Mouse (Mus musculus): ENCODE data around the gene Chaf1a. TPM values are rescaled to one million over a fixed set of nuclear protein-coding genes. Genes with fewer than 3 reads are reported as not detected.

Chaf1a gene
- 35.8 and 121 TPM in 2 replicates for polyA plus RNA-seq (2012; rRNA removed)

DNA sequence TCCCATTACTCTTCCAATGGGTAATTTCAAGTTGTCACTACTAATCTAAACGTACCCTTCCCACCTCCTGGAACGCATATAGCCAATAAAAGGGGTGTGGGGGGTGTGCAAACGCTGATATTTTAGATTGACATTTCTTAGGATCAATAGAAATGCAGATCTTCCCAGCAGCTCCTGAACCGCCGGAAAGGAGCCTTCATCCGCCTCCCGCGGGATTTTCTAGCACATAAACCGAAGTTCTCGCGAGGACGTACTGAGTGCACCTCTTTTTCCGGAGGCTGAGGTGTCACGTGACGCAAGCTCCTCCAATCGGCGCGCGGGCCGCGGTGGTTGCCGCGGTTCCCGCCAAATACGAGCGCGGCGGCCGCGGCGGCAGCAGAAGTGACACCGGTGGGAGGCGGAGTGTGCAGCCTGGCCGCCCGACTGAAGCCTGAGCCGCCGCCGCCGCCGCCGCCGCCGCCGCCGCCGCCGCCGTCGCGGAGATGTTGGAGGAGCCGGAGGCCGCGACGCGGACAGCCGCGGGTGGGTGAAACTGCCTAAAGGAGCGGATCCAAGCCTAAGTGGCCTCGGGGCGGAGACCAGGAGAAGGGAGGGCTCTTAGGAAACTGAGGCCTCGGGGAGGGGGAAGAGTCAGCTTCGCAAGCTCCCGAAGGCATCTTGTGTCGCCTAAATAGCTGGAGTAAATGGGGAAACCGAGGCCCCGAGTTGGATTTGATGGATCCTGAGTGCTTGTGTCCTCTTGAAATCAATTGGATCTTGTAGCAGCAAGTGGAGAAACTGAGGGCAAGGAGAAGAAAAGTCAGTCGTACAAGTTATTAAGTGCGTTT lies at the start of gene Chaf1a:
Chaf1a (plus strand) TSS at position 410 of the 827 bp plus-strand sequence.

DNA sequence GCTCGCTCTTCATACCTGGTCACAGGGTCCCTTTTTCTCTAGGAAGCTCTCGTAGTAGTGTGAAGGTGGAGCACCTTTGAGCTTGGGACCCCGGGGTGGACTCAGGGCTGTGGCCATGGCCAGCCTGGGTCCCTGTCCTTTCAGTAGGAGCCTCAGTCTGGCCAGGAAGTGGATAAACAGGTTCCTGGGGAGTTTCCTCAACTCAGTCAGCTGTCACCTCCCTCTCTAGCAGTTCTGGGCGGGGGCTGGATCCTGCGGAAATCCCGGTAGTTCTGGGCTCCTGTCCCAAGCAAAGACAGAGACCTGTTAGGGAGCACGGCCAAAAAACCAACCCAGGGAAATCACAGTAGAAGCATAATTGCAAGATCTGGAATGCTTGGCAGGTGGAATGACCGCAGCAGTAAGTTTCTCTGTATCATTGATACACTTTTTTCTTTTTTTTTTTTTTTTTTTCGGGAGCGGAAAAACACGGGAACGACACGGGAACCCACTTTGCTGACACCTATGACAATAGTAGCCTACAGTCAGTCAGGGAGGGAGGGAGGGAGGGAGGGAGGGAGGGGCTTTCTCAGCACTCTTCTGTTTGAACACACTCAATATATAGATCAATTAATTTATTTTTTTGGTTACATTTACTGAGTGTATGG lies 34.7 kb upstream of the Chaf1a start, which contains the start of the genes Stap2 and Mpnd:
Stap2 (minus strand) TSS at position 170 of the 647 bp plus-strand sequence.
Mpnd (plus strand) TSS at position 297 of the 647 bp plus-strand sequence.

DNA sequence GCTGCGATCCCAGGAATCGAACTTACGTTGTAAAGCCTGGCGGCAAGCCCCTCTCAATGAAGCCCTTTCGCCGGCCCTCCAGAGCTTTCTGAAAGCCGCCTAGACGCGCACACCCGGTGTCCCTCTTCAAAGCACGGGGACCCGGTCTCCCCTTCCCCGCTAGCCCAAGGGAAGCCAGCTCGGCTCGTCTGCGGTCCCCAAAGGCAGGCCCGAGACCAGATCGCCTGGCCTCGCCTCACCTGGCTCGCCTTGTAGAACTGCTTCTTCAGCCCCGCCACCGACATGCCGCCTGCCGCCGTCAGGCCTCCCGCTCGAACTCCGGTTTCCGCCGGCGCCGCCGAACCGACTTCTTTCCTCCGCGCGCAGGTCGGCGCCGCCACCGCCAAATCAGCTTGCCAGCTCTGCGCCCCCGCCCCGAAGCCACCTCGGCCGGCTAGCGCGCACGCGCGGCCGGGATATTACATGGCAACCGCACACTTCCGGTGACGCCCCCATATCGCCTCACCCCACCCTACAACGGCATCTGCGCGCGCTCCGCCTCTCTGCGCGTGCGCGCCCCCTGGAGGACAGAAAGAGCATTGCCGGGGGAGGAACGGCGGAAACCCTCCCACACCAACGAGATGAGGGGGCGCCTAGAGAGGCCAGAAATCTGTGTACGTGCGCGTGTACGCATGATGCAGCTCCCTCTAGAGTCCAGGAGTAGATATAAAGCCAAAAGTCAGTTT lies 3.9 kb upstream of the Chaf1a start, which contains the start of gene Sh3gl1:
Sh3gl1 (minus strand) TSS at position 460 of the 725 bp plus-strand sequence.

DNA sequence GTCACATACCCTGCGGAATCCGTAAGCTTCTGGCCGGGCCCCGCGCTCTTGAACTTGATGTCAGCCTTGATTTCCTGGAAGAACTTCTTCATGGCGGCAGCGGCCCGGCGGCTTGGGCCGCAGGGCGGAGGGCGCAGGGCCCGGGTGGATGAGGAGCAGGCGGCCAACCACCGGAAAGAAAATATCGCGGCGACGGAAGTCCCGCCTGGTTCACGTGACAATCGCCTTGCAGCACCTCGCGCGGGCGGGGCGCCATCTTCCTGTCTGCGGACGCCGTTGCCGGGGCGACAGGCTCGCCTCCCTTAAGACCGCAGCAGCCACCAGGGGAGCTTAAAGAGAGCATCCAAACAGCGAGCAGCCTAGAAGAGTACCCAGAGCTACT lies 34.6 kb downstream of the Chaf1a start, which contains the start of gene Ubxn6:
Ubxn6 (minus strand) TSS at position 202 of the 382 bp plus-strand sequence.

DNA sequence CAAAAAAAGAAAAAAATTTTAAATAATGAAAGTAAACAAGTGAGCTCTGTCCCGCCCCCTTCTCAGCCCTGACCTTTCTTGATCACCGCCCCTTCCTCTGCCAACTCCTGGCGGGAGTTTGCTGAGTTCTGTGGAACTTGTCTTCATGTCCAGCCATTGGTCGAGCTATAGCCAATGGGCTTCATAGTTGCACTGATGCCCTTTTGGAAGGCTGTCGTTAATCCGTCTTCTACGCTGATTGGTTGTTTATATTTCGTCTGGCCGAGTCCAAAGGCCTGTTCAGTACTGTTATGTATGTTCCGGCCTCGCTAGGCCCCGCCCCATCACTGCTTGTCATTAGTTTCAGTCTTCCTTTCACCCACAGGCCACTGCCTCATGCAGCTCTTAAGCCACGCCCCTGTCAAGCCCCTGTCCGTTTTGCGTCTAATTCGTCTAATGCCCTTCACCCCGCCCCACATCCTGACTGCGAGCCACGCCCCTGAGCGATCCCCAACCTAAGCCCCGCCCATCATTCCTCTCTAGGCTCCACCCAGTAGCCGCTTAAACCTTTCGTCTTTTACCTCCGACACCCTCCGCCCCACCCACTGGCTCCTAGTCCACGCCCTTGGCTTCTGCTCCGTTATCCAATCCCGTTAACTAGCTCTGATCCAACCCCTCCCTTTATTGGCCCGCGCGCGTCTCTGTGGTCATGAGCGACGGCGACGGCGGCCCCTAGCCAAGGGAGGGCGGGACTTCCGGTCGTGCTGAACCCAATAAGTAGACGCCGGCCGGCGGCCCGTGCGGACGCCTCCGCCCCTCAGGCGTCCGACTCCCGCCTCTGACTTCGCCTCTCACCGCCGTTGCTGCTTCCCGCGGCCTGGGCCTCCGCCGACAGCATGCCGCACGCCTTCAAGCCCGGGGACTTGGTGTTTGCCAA lies 38.9 kb downstream of the Chaf1a start, which contains the start of gene Hdgfl2:
Hdgfl2 (plus strand) TSS at position 755 of the 916 bp plus-strand sequence.

DNA sequence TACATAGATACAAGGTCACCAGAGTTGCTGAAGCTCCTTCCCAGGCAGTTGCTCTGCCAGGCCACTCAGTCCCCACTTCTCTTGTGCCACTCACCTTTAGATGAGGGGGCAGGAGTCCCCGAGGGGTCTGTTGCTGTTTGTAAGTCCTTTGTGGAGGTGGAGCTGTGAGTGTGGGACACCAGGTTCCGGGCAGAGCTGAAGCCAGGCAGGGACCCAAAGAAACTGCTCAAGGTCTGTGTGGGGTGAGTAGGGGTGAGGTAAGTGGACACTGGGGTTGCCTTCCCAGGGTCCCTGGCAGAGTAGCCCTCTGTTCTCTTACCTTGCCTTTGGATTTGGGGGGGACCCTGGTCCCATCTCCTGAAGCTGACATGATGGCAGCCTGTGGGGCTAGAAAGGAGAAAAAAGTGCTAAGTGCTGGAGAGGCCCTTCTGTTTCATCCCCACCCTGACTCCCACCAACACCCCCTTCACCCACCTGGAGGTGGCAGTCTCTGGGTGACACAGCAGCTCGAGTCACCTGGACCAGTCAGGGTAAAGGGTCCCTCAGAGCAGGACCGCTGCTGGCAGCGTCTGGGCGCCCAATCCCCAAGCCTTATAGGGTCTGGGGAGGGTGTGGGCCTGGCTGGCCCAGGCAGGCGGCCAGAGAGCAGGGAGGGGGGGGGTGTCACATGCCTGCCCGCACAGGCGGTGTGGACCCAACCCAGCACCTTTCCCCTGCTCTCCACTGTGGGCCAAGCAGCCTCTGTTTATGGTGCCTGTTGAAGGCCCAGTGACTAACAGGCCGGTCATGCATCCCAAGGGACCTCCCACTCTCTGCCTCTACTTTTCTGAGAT lies 69.2 kb downstream of the Chaf1a start, which contains the start of gene Plin4:
Plin4 (minus strand) TSS at position 585 of the 833 bp plus-strand sequence.

DNA sequence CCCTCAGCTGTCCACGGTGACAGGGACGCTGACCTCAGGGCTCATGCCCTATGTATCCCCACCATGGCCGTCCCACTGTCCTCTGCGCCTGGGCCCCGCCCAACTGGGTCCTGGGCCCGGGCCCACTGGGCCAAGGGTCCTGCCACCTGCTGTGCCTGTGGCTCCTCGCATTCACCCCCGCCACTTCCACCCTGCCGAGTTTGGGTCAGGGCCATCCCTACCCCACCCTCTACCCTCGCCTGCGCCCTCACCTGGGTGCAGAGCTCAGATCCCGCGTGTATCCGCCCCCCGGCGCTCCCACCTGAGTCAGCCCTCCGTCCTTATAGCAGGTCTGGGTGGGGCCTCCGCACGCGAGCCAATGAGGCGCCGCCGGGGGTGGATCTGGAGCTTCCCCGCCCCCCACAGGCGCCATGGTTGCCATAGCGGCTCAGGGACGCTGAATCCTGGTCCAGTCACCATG lies 77.0 kb downstream of the Chaf1a start, which contains the start of gene Plin5:
Plin5 (minus strand) TSS at position 346 of the 460 bp plus-strand sequence.

DNA sequence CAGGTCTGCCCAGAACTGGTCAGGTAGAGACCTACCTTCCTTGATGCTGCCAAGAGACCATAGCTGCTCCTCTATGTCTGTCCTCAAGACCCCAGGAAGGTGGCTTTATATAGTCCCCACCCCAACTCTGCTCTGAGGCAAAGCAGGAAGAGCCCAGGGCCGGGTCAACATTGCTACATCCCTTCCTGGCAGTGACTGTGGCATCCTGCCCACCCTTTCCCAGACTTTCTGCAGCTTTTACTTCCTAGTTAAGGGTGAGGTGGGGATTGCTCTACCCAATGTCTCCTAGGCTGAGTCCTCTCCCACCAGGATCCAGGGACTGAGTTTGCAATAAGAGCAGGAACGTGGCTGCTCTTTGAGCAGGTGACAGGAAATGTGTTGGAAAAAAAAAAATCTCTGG lies 81.6 kb downstream of the Chaf1a start, which contains the start of gene Lrg1:
Lrg1 (minus strand) TSS at position 176 of the 400 bp plus-strand sequence.

Other genes starting within 250 kb of the Chaf1a start
- 2.8 and 4.9 TPM in 2 replicates for gene Zfp119a, start 161.5 kb upstream of the Chaf1a start, polyA plus RNA-seq (2012; rRNA removed)
- 6.1 and 10.3 TPM in 2 replicates for gene Zfp959, start 148.3 kb upstream of the Chaf1a start, polyA plus RNA-seq (2012; rRNA removed)
- 2.0 and 3.3 TPM in 2 replicates for gene Zfp119b, start 90.9 kb upstream of the Chaf1a start, polyA plus RNA-seq (2012; rRNA removed)
- 1.7 and 2.3 TPM in 2 replicates for gene Ebi3, start 87.8 kb upstream of the Chaf1a start, polyA plus RNA-seq (2012; rRNA removed)
- gene Yju2, start 81.3 kb upstream of the Chaf1a start, polyA plus RNA-seq (2012; rRNA removed), result 18.2 and 21.1 TPM in 2 replicates
- 104 and 121 TPM in 2 replicates for gene Shd, start 70.0 kb upstream of the Chaf1a start, polyA plus RNA-seq (2012; rRNA removed)
- gene Fsd1, start 53.9 kb upstream of the Chaf1a start, polyA plus RNA-seq (2012; rRNA removed), result 49.5 and 55.5 TPM in 2 replicates
- gene Stap2, start 34.9 kb upstream of the Chaf1a start, polyA plus RNA-seq (2012; rRNA removed), result 4.7 and 5.8 TPM in 2 replicates
- gene Mpnd, start 34.7 kb upstream of the Chaf1a start, polyA plus RNA-seq (2012; rRNA removed), result 164 and 185 TPM in 2 replicates
- 77.7 and 92.3 TPM in 2 replicates for gene Sh3gl1, start 3.8 kb upstream of the Chaf1a start, polyA plus RNA-seq (2012; rRNA removed)
- 47.3 and 53.2 TPM in 2 replicates for gene Ubxn6, start 34.6 kb downstream of the Chaf1a start, polyA plus RNA-seq (2012; rRNA removed)
- gene Hdgfl2, start 39.2 kb downstream of the Chaf1a start, polyA plus RNA-seq (2012; rRNA removed), result 143 and 299 TPM in 2 replicates
- 0.04 and 0.06 TPM in 2 replicates for gene Plin4, start 69.4 kb downstream of the Chaf1a start, polyA plus RNA-seq (2012; rRNA removed)
- 0.11 and 0.13 TPM in 2 replicates for gene Plin5, start 77.2 kb downstream of the Chaf1a start, polyA plus RNA-seq (2012; rRNA removed)
- gene Lrg1, start 81.6 kb downstream of the Chaf1a start, polyA plus RNA-seq (2012; rRNA removed), result 0.06 and 0.07 TPM in 2 replicates
- 7.0 and 7.3 TPM in 2 replicates for gene Sema6b, start 99.9 kb downstream of the Chaf1a start, polyA plus RNA-seq (2012; rRNA removed)
- 4.8 and 6.9 TPM in 2 replicates for gene Tnfaip8l1, start 122.0 kb downstream of the Chaf1a start, polyA plus RNA-seq (2012; rRNA removed)
- gene Mydgf, start 143.5 kb downstream of the Chaf1a start, polyA plus RNA-seq (2012; rRNA removed), result 50.1 and 59.6 TPM in 2 replicates
- 40.9 and 49.3 TPM in 2 replicates for gene Dpp9, start 178.5 kb downstream of the Chaf1a start, polyA plus RNA-seq (2012; rRNA removed)
- gene Fem1a, start 216.4 kb downstream of the Chaf1a start, polyA plus RNA-seq (2012; rRNA removed), result 13.1 and 15.6 TPM in 2 replicates
- gene Ticam1, start 236.3 kb downstream of the Chaf1a start, polyA plus RNA-seq (2012; rRNA removed), result 2.1 and 4.8 TPM in 2 replicates